Mouse (Mus musculus) cerebellum, adult 18-20 months (tissue): Measurements from ENCODE around the gene Anapc11.
"Not testable (repeated sequence)": the region's sequence is repeated elsewhere in the genome, so short reads cannot be mapped to it uniquely, and the experiment has no call there.

Experiments used
- DNase-seq, 2 experiments: peaks; one replicate each; pipeline ENCODE4 v3.0.0; 2021

The Anapc11 gene

GRCm38 (mm10) chr11:120598283-120598989, at the start of gene Anapc11, which contains the start of gene Alyref:
TSS of gene Anapc11 (plus strand) at chr11:120598421.
TSS of gene Alyref (minus strand) at chr11:120598365.
- peak; percentile 92 to 97 for DNase-seq

GRCm38 (mm10) chr11:120548786-120549167, 49.4 kb upstream of the Anapc11 start:
- no peak for DNase-seq

- peak; percentile 94 to 97 for DNase-seq
These were observed 48.9 kb upstream of the Anapc11 start, which contains the start of gene Mcrip1 for GRCm38 (mm10) chr11:120549168-120549945. TSS of gene Mcrip1 (minus strand) at chr11:120549727.

- DNase-seq = no peak
These were observed 48.0 kb upstream of the Anapc11 start for GRCm38 (mm10) chr11:120549986-120550809.

- no peak for DNase-seq
These were observed 47.3 kb upstream of the Anapc11 start, which contains the start of gene Ppp1r27 for GRCm38 (mm10) chr11:120550810-120551440. TSS of gene Ppp1r27 (minus strand) at chr11:120551132.

GRCm38 (mm10) chr11:120552736-120553135, 45.5 kb upstream of the Anapc11 start:
- DNase-seq = no peak

GRCm38 (mm10) chr11:120554834-120555233, 43.4 kb upstream of the Anapc11 start:
- DNase-seq = no peak

- no peak for DNase-seq
These were observed 43.0 kb upstream of the Anapc11 start for GRCm38 (mm10) chr11:120555260-120555659.

- not testable (repeated sequence) for DNase-seq
These were observed 39.4 kb upstream of the Anapc11 start for GRCm38 (mm10) chr11:120558843-120559242.

GRCm38 (mm10) chr11:120560952-120561728, 37.1 kb upstream of the Anapc11 start:
- DNase-seq = no peak

- DNase-seq = no peak
These were observed 35.3 kb upstream of the Anapc11 start for GRCm38 (mm10) chr11:120562949-120563348.

- no peak for DNase-seq
These were observed 33.1 kb upstream of the Anapc11 start for GRCm38 (mm10) chr11:120565114-120565513.

GRCm38 (mm10) chr11:120568324-120568723, 29.9 kb upstream of the Anapc11 start:
- DNase-seq = no peak

- no peak for DNase-seq
These were observed 27.1 kb upstream of the Anapc11 start for GRCm38 (mm10) chr11:120571122-120571521.

- DNase-seq = peak in 1 of 2 experiments; percentile 18
These were observed 26.3 kb upstream of the Anapc11 start for GRCm38 (mm10) chr11:120571754-120572416.

GRCm38 (mm10) chr11:120572417-120572751, 25.8 kb upstream of the Anapc11 start:
- no peak for DNase-seq

GRCm38 (mm10) chr11:120572752-120573584, 25.3 kb upstream of the Anapc11 start, which contains the start of gene P4hb:
TSS of gene P4hb (minus strand) at chr11:120573253.
- peak; percentile 100 for DNase-seq

GRCm38 (mm10) chr11:120573585-120574277, 24.5 kb upstream of the Anapc11 start:
- no peak for DNase-seq

- no peak for DNase-seq
These were observed 24.0 kb upstream of the Anapc11 start for GRCm38 (mm10) chr11:120574278-120574600.

- DNase-seq = no peak
These were observed 23.2 kb upstream of the Anapc11 start for GRCm38 (mm10) chr11:120575046-120575445.
